Mouse (Mus musculus) lung, postnatal 4 days (tissue): ENCODE data around the gene Rnf212b.

Experiments used
- DNase-seq, 2 experiments: peaks; one replicate each; pipeline ENCODE4 v3.0.0; 2021

Gene Rnf212b

DNA sequence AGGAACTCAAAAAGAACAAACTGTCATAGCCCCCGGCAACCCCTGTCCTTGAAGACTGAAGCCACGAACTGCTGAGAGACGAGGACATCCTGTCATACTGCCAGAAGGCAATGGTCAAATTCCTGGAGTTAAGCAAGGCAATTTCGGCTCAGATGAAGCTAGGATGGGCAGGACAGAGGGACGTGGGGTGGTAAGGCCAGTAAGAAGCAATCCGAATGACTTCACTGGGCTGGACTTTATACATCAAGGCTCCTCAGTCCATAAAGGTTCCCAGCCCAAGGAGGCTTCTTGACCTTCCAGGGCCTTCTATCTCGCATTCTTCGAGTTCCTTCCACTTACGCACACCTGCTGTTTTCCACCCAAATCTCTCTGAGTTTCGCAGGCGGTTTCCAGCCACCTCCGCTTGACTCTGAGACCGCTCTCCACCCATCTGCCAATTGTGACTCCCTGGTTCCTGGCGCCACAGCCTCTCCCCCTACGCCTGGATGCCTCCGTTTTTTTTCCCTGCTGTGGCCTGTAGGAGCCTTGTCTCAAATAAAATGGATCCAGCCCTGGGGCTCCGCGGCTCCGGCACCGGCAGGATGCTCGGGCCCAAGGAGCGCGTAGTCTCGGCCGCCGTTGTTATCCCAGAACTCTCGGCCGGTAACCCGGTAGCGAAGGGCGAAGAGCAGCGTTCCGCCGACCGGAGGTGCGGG, 62.0 kb downstream of the Rnf212b start:
- DNase-seq = peak in 1 of 2 experiments; percentile 11

DNA sequence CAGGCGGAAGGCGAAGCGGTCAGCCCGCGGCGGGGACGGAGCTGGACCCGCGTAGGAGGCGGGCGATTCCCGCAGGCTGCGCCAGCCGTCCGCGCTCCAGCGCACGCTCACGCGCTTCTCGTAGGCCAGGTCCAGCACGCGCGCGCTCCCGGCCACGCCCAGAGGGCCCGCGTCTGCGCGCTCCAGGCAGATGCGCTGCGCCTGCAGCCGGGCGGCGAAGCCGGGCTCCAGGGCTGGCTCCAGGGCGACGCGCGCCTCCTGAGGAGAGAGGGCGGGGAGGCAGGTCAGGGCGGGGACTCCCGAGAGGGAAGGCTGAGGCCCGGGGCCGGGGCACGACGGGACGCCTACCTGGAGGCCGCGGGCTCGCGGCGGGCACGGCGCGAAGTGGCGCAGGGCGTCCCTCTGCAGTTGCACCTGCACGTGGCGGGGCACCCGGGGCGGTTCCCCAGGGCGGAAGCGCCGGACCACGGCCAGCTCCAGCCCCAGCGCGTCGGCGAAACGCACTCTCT, 62.7 kb downstream of the Rnf212b start:
- DNase-seq = peak; percentile 91 to 96

DNA sequence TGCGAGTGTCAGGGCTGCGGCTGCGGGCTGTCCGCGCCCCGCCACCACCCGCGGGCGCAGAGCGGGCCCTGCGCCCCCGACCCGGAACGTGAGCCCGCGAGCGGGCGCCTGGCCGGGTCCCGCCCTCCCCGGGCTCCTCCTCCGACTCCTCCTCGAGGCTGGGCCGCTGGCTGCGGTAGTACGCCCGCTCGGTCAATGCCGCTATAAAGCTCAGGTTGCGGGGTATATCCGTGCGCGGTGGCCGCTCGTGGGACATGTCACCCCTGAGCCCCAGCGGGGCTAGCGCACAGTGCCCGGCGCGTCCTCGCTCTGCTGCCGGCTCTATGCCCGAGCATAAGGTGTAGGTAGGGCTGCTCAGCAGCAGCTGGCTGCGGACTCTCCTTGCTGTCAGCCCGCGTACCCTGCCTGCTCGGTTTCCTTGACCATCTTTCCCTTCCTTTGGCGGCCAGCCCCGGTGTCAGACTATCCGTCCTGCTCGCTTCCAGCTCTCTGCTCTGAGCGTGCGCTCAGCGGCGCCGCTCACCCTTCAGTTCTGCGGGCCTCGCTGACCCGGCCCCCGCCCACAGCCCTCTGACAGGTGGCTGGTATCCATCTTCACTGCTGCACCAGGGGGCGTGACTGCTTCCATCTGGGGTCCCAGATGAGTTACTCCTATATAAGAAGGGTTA, 63.2 kb downstream of the Rnf212b start, which contains the start of gene Ppp1r3e:
Gene Ppp1r3e (minus strand): TSS at position 503 of the 668 bp plus-strand sequence.
- peak; percentile 73 to 75 for DNase-seq

DNA sequence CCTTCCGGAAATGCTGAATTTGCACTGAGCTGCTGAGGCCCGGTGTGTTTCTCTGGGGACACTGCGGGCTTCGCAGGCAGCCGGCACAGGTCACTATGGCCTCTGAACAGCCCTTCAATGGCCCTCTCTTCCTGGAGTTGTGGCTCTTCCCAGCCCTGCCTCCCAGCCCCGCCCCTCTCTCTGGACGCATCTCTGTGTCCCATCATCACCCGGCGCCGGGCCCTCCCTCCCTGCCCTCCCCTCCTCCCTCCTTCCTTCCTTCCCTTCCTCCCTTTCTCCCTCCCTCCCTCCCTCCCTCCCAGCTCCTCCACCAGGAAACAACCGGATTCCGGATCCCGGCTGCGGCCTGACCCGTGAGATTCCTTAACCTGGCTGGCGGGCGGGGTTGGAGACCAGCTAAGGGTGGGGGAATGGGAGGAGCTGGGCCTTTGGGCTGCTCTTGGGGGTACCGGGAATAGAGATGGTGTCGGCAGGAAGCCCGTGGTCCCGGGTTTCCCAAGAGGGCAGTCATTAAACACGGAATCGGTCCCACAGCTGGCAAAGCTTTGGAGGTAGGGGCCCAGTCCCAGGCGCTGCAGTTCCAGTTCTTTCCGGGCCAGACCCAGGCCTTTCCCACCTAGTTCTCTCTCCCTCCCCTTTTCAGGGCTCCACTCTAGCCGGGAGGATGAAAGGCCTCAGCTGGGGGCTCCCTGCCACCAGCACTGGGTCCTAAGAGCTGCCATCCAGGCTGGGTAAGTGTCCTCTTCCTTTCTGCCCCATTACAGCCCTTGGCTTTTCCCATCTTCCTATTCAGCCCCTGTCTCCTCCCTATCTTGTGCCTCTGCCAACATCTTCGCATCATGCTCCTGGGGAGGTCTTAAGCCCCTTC, 69.4 kb downstream of the Rnf212b start, which contains the start of the genes Bcl2l2 and Gm20521:
Gene Bcl2l2 (plus strand): TSS at position 224 of the 868 bp plus-strand sequence.
Gene Gm20521 (plus strand): TSS at position 288 of the 868 bp plus-strand sequence.
- peak; percentile 90 to 91 for DNase-seq

DNA sequence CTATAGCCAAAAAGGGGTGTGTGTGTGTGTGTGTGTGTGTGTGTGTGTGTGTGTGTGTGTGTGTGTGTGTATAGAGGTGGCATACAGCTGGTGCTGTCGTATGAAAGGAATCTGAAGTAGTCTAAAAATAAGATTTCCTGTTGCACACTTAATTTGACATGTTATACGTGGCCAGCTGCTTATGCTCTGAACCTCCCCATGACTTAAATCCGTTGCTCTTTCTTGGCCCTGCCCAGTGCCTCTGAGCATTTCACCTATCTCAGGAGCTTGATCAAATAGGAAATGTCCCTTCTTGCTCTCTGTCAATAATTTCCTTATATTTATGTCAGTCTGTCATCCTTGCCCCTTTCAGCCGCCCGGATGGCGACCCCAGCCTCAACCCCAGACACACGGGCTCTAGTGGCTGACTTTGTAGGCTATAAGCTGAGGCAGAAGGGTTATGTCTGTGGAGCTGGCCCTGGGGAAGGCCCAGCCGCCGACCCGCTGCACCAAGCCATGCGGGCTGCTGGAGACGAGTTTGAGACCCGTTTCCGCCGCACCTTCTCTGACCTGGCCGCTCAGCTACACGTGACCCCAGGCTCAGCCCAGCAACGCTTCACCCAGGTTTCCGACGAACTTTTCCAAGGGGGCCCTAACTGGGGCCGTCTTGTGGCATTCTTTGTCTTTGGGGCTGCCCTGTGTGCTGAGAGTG, 70.2 kb downstream of the Rnf212b start:
- no peak for DNase-seq

DNA sequence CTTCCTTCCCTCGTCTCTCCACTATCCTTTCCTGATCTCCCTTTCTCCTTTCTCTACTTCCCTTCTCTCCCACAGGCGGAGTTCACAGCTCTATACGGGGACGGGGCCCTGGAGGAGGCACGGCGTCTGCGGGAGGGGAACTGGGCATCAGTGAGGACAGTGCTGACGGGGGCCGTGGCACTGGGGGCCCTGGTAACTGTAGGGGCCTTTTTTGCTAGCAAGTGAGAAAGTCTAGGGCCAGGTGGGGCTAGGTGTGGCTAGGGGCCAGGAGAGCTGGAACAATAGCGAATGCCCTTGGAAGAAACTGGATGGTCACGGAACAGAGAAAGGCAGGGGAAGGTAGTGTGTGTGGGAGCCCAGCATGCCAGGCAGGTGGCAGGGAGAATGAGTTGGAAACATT, 71.4 kb downstream of the Rnf212b start:
- no peak for DNase-seq

DNA sequence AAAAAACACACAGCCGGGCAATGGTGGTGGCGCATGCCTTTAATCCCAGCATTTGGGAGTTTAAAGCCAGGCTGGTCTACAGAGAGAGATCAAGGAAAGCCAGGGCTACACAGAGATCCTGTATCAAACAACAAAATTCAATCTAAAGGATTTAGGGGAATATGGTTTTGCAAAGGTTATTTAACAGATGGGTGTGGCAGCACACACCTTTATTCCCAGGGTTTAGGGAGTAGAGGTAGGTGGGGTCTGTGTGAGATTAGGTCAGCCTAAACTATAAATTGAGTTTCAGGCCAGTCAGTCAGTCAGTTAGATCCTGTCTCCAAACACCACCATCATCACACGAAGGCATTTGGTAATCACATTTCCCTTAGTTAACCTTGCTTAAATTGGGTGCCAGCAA, 78.3 kb downstream of the Rnf212b start, which contains the start of gene Pabpn1:
Gene Pabpn1 (plus strand): TSS at position 301 of the 400 bp plus-strand sequence.
- no peak for DNase-seq

DNA sequence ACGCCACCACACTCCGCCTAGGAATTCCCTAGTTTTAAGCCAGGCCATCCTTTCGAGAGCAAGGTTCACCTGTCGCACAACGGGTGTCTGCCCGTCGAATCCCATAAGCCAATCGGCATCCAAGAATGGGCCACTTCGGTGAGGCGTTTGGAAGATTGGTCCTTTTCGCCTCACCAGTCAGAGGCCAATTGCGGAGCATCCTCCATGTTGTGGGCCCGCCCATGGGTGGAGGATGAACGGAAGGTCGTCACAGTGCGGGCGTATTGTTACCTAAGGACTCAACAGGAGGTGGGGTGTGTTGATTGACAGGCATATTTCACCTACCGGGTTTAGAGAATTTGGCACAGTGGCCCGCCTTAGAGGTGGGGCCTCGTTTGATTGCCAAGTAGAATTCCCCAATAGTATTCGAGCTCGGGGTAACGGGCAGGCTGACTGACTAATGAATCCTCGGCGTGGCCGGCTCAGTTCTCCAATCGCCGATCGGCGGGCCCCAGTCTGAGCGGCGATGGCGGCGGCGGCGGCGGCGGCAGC, 79.8 kb downstream of the Rnf212b start:
- DNase-seq = peak; percentile 98 to 99

DNA sequence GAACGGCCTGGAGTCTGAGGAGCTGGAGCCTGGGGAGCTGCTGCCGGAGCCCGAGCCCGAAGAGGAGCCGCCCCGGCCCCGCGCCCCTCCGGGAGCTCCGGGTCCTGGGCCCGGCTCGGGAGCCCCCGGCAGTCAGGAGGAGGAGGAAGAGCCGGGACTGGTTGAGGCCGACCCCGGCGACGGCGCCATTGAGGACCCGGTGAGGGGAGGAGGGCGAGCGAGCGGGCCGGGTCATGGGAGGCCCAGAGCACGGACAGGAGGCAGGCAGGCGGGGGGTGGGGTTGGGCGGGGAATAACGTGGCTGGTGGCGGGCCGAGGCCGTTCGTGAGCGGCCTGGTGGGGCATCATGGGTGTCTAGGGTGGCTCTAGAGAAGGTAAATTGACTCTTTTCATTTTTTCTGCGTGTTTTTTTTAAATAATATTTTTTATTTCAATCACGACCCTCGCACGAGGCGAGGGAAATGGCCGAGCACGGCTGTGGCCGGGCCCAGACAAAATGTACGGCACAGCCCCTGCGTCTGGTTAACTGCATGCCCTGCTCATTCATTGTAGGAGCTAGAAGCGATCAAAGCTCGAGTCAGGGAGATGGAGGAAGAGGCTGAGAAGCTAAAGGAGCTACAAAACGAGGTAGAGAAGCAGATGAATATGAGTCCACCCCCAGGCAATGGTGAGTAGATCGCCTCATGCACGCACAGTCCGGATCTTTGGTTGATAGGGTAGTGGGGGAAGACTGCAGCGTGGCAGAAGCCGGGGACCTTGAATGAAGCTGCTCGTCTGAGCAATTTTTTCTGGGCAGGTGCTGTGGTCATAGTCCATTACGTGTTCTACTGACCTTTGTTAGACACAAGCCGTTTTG, 80.6 kb downstream of the Rnf212b start:
- DNase-seq = peak; percentile 74 to 79

DNA sequence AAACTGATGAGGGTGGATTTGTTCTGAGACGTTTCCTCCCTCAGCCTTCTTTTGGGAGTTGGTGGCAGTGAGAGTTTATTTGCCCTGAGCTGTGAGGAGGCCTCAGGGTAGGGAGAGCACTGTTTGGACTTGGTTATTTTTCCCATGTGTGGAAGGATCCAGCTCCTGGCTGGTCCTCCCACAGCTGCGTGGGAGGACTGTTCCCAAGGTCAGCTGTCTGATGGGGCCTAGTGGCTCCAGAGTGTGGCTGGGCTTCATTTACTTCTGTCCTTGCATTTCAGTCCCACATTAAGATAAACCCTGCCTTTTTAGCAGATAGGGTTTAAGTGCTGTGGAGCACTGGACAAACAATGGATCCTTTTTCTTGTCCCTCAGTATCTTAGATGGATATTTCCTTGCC, 83.5 kb downstream of the Rnf212b start:
- DNase-seq = no peak

DNA sequence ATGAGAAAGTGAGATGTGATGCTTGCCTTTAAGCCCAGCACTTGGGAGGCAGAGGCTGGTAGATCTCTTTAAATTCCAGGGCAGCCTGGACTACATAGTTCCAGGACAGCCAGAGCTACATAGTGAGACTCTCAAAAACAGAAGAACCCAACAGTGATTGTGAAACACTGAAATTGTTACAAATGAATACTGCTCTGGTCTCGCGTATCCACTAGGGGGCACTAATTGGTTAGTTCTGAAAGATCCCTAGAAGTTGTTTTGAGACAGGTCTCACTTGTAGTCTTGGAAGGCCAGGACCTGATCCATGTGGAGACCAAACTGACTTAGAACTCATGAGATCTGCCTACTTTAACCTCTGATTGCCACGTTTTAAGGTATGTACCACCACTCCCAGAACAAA, 86.4 kb downstream of the Rnf212b start:
- peak in 1 of 2 experiments; percentile 76 for DNase-seq

DNA sequence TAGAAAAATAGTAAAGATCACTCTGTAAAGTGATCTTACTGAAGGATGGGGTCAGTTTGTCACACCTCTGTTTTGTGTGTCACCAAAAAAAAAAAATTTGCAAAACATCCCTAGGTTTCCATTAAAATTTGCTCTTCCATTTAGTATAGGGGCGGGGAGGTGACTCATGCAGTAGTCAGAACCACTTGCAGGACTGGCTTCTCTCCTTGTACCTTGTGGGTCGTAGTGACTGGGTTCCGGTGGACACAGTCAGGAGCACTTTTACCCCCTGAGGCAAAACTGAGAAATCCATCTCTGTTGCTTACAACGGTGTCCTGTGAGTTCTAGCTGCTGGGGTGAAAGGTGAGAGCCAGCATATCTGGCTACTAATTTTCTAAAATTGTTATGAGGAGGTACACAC, 89.7 kb downstream of the Rnf212b start:
- DNase-seq = no peak
